Mouse (Mus musculus): ENCODE results near the gene Olfr166. TPM values are rescaled to one million over a fixed set of nuclear protein-coding genes. Genes with fewer than 3 reads are reported as not detected.
"Not testable (repeated sequence)": the region's sequence is repeated elsewhere in the genome, so short reads cannot be mapped to it uniquely, and the experiment has no call there.

Olfr166 gene
- not detected in 2 replicates for polyA plus RNA-seq (2014; fragmentation: Nextera tagmentation; extraction: Ambion mirVana)

DNA sequence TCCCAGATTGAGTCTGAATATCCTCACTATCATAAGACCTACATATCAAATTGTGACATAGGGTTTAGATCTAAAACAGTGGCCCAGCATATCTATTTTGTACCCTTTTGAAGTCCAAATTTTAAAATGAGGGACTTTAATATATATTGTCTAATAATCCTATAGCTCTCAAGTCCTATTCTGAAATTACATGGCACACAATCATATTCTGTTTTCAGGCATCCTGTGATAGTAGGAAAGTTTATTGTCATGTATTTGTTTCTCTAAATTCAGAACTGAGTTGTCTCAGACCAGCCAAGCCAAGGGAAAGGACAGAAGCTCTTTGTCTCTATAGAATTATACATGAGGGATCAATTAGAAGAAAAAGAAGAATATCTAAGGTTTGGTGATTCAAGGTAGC is at the start of gene Olfr166:
Gene Olfr166 (plus strand): TSS at position 301 of the 400 bp plus-strand sequence.
- Histone ChIP-seq H3K27ac (ENCODE audit: low read depth) (no peak within 1 kb of the TSS), H3K9me3 (ENCODE audit: control insufficient read depth, low read length) (no peaks in the 10 kb centered on the region), H3K27me3 (replicated peaks; ENCODE audit: control insufficient read depth, insufficient read depth, low read length) (no peaks in the 10 kb centered on the region), H3K4me2 (ENCODE audit: low read length) (no peak within 1 kb of the TSS), H3K36me3 (ENCODE audit: control insufficient read depth, insufficient read depth, low read length) (no peaks in the 10 kb centered on the region), H3K9ac (ENCODE audit: low read length) (no peak within 1 kb of the TSS), H3K4me3 (ENCODE audit: low read depth, low read length) (no peak within 1 kb of the TSS), H3K4me1 (replicated peaks; ENCODE audit: control insufficient read depth, insufficient read depth, low read length) (no peaks in the 10 kb centered on the region)
- ATAC-seq (replicated peaks; ENCODE audit: low FRiP score, low TSS enrichment, low read depth) (no peak), DNase-seq (ENCODE audit: low spot score) (no peak)

DNA sequence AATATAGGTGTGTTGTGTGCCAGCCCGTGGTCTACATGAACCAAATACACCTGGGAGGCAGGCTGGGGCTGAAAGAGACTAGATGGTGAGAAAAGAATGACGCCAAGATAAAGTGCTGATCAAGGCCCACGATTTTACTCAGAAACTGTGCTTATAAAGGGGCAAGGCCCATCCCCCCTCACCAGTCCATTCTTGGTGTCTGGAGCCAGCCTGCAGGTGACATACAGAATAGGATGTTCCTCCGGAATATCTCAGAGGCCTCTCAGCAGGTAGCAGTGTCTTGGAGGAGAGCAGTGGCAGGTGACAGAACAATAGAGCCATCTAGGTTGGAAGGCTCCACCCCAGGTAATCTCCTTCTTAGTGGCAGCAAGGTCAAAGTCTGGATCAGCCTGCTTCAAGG is 24.8 kb upstream of the Olfr166 start:
- WGBS = 80% methylated on average over 4 of the region's 4 CpGs
- not testable (repeated sequence) for DNase-seq (ENCODE audit: low spot score); H3K9me3 ChIP-seq (ENCODE audit: control insufficient read depth, low read length); H3K9ac ChIP-seq (ENCODE audit: low read length); H3K36me3 ChIP-seq (ENCODE audit: control insufficient read depth, insufficient read depth, low read length); H3K27ac ChIP-seq (ENCODE audit: low read depth); H3K4me2 ChIP-seq (ENCODE audit: low read length); ATAC-seq (replicated peaks; ENCODE audit: low FRiP score, low TSS enrichment, low read depth); H3K27me3 ChIP-seq (replicated peaks; ENCODE audit: control insufficient read depth, insufficient read depth, low read length); H3K4me1 ChIP-seq (replicated peaks; ENCODE audit: control insufficient read depth, insufficient read depth, low read length); H3K4me3 ChIP-seq (ENCODE audit: low read depth, low read length)

DNA sequence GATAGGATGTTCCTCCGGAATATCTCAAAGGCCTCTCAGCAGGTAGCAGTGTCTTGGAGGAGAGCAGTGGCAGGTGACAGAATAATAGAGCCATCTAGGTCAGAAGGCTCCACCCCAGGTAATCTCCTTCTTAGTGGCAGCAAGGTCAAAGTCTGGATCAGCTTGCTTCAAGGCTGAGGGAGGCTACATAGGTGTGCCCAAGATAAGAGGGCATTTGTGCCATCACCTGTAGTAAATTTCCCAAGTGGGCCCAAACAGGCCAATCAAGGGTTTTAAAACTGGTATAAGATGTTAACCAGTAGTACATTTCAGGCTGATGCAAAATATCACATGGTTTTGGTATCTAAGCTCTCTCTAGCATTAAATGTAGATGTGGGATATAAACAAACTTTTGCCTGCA is 19.1 kb upstream of the Olfr166 start:
- H3K27ac ChIP-seq (ENCODE audit: low read depth) = no peak overlapping the region
- no peak overlapping the region for H3K9ac ChIP-seq (ENCODE audit: low read length)
- DNase-seq (ENCODE audit: low spot score) (no peak), ATAC-seq (replicated peaks; ENCODE audit: low FRiP score, low TSS enrichment, low read depth) (no peak)
- no peaks in the 10 kb centered on the region for H3K4me1 ChIP-seq (replicated peaks; ENCODE audit: control insufficient read depth, insufficient read depth, low read length)
- no peak overlapping the region for H3K4me2 ChIP-seq (ENCODE audit: low read length)
- 88% methylated on average over 1 of the region's 1 CpGs for WGBS
- no peaks in the 10 kb centered on the region for H3K36me3 ChIP-seq (ENCODE audit: control insufficient read depth, insufficient read depth, low read length)
- no peak overlapping the region for H3K4me3 ChIP-seq (ENCODE audit: low read depth, low read length)
- H3K9me3 ChIP-seq (ENCODE audit: control insufficient read depth, low read length) = no peaks in the 10 kb centered on the region
- H3K27me3 ChIP-seq (replicated peaks; ENCODE audit: control insufficient read depth, insufficient read depth, low read length) = no peaks in the 10 kb centered on the region

DNA sequence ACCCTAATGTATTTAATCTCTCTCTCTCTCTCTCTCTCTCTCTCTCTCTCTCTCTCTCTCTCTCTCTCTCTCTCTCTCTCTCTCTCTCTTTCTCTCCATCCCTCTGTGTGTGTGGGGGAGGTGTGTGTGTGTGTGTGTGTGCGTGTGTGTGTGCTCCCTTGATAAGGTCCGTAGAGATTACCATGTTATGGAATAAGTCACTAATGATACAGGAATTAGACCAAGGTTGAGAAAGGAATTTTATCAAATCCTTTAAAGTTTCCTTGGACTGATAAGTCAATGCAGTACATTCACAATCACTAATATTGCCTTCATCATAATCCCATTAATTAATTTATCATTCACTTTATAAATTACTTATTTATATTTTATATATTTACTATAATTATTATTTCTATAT is 38.7 kb downstream of the Olfr166 start, which contains the start of gene Olfr167:
Gene Olfr167 (minus strand): TSS at position 101 of the 400 bp plus-strand sequence.
- Histone ChIP-seq H3K27me3 (replicated peaks; ENCODE audit: control insufficient read depth, insufficient read depth, low read length) (no peaks in the 10 kb centered on the region), H3K4me1 (replicated peaks; ENCODE audit: control insufficient read depth, insufficient read depth, low read length) (no peaks in the 10 kb centered on the region), H3K4me3 (ENCODE audit: low read depth, low read length) (no peak within 1 kb of the TSS), H3K27ac (ENCODE audit: low read depth) (no peak within 1 kb of the TSS), H3K9ac (ENCODE audit: low read length) (no peak within 1 kb of the TSS), H3K36me3 (ENCODE audit: control insufficient read depth, insufficient read depth, low read length) (no peaks in the 10 kb centered on the region), H3K4me2 (ENCODE audit: low read length) (no peak within 1 kb of the TSS), H3K9me3 (ENCODE audit: control insufficient read depth, low read length) (no peaks in the 10 kb centered on the region)
- no peak for DNase-seq (ENCODE audit: low spot score)
- 81% methylated on average over 2 of the region's 2 CpGs for WGBS
- no peak for ATAC-seq (replicated peaks; ENCODE audit: low FRiP score, low TSS enrichment, low read depth)

DNA sequence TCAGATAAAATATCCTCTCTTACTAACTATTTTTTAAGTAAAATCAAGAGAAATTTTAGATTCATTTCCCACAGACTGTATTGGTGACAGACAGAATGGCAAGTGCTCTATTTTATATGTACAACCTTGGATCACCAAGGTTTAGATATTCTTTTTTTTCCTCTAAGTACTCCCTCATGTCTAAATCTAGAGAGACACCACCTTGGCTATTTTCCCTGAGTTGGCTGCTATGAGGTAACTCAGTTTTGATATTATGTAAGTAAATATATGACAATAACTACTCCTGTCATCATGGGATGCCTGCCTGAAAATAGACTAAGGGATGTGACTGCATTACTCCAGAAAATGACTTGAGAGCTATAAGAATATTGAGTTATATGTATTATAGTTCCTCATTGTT is 52.0 kb downstream of the Olfr166 start, which contains the start of gene Olfr168:
Gene Olfr168 (minus strand): TSS at position 101 of the 400 bp plus-strand sequence.
- no peak within 1 kb of the TSS for H3K9ac ChIP-seq (ENCODE audit: low read length)
- H3K4me1 ChIP-seq (replicated peaks; ENCODE audit: control insufficient read depth, insufficient read depth, low read length) = no peaks in the 10 kb centered on the region
- H3K27me3 ChIP-seq (replicated peaks; ENCODE audit: control insufficient read depth, insufficient read depth, low read length) = no peaks in the 10 kb centered on the region
- H3K36me3 ChIP-seq (ENCODE audit: control insufficient read depth, insufficient read depth, low read length) = no peaks in the 10 kb centered on the region
- DNase-seq (ENCODE audit: low spot score) (no peak), ATAC-seq (replicated peaks; ENCODE audit: low FRiP score, low TSS enrichment, low read depth) (no peak)
- H3K4me3 ChIP-seq (ENCODE audit: low read depth, low read length) = no peak within 1 kb of the TSS
- H3K4me2 ChIP-seq (ENCODE audit: low read length) = no peak within 1 kb of the TSS
- H3K9me3 ChIP-seq (ENCODE audit: control insufficient read depth, low read length) = no peaks in the 10 kb centered on the region
- H3K27ac ChIP-seq (ENCODE audit: low read depth) = no peak within 1 kb of the TSS

Other genes with a start within 250 kb of the Olfr166 start
- not detected in 2 replicates for gene Olfr164, start 169.6 kb upstream of the Olfr166 start, polyA plus RNA-seq (2014; fragmentation: Nextera tagmentation; extraction: Ambion mirVana)
- gene Olfr165, start 60.6 kb upstream of the Olfr166 start, polyA plus RNA-seq (2014; fragmentation: Nextera tagmentation; extraction: Ambion mirVana) = not detected in 2 replicates
- gene Olfr167, start 38.6 kb downstream of the Olfr166 start, polyA plus RNA-seq (2014; fragmentation: Nextera tagmentation; extraction: Ambion mirVana) = not detected in 2 replicates
- gene Olfr168, start 51.9 kb downstream of the Olfr166 start, polyA plus RNA-seq (2014; fragmentation: Nextera tagmentation; extraction: Ambion mirVana) = not detected in 2 replicates
- gene Olfr169, start 88.1 kb downstream of the Olfr166 start, polyA plus RNA-seq (2014; fragmentation: Nextera tagmentation; extraction: Ambion mirVana) = not detected in 2 replicates
- not detected in 2 replicates for gene Olfr170, start 128.2 kb downstream of the Olfr166 start, polyA plus RNA-seq (2014; fragmentation: Nextera tagmentation; extraction: Ambion mirVana)
- gene Olfr171, start 146.2 kb downstream of the Olfr166 start, polyA plus RNA-seq (2014; fragmentation: Nextera tagmentation; extraction: Ambion mirVana) = not detected in 2 replicates
- 0.08 TPM in 1 of 2 replicates, not detected in the other for gene Lamp3, start 222.7 kb downstream of the Olfr166 start, polyA plus RNA-seq (2014; fragmentation: Nextera tagmentation; extraction: Ambion mirVana)